Mouse (Mus musculus): ENCODE results near the gene Mcm2.

The Mcm2 gene

GRCm38 (mm10) chr6:88843781-88844725, 54.5 kb downstream of the Mcm2 start:
- DNase-seq: no peak

DNA sequence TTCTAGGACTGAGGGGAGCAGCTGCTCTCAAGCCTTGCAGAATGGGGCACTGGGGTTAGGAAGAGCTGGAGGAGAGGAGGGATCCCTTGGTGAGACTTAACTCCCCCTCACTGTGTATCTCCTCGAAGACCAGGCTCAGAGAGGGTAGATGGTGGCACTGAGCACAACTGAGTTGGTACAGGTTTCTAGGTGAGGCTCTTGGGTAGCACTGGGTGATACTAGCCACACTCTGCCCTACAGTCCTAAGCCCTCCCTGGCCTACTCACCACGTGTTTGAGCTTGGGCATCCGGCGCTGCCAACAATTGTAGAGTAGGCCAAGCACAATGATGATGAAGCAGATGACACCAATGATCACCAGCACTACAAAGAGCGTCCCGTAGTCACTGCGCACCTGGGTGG, 55.3 kb downstream of the Mcm2 start:
- DNase-seq: no peak

DNA sequence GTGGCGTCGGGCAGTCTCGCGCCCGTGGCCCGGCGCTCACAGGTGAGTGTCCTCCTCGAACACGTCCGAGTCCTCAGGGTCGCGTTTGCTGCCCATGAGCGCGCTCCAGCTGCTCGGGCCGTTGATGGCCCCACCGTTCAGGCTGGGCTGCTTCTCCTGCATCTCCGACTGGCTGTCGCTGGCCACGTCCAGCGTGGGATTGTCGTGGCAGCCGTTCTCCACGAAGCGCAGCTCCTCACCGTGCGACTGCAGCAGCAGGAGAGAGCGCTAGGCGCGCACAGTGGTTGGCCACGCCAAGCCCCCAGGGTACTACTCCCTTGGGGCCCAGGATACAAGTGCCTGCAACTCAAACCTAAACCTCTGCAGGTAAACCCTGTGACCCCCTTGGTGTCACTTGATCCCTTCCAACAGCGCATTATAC, 55.8 kb downstream of the Mcm2 start:
- no peak for DNase-seq

DNA sequence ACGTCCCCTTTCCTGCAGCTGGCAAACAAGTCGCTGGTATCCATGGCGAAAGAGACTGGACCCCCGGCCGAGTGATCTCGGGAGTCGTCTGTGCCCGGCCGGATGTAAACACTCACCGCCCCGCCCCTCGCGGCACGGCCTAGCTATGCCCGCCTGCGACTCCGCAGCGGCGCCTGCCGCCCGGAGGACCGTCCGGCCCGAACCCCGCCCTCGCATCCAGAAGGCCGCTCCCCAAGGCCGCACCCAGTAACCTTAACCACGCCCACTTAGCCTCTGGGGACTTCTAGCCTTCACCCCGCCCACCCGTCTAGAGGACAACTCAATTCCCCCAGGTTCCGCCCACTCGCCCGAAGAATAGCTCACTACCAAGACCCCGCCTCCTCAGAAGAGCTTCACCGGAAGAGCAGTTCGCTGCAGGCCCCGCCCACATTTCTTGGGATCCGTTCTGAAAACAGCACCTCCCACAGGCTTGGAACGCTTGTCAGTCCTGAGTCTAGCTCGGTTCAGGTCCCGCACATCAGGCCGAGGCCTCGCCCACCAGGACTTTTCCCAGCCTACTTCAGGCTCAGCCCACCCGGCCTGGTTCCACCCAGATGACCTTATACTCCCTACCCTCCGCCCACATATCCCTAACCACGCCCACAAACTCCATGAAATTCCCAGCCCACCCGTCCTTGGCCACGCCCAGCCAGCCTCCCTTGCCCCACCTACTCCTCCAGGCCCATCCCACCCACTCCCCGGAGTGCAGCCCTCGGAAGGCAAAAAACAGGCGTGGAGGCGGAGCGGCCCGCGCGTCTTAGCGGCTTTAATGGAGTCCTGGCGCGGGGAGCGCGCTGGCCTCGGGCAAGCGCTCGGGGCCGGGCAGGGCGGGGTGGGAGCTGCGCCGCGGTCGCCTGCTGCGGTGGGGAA, 56.5 kb downstream of the Mcm2 start, which contains the start of gene Abtb1:
Abtb1 (minus strand) TSS at position 204 of the 909 bp plus-strand sequence.
- DNase-seq: peak; percentile 100

GRCm38 (mm10) chr6:88841514-88841780, 57.1 kb downstream of the Mcm2 start:
- DNase-seq: no peak

- DNase-seq: no peak
Observed at GRCm38 (mm10) chr6:88840791-88841513, 57.6 kb downstream of the Mcm2 start.

GRCm38 (mm10) chr6:88840211-88840610, 58.4 kb downstream of the Mcm2 start:
- DNase-seq: no peak

DNA sequence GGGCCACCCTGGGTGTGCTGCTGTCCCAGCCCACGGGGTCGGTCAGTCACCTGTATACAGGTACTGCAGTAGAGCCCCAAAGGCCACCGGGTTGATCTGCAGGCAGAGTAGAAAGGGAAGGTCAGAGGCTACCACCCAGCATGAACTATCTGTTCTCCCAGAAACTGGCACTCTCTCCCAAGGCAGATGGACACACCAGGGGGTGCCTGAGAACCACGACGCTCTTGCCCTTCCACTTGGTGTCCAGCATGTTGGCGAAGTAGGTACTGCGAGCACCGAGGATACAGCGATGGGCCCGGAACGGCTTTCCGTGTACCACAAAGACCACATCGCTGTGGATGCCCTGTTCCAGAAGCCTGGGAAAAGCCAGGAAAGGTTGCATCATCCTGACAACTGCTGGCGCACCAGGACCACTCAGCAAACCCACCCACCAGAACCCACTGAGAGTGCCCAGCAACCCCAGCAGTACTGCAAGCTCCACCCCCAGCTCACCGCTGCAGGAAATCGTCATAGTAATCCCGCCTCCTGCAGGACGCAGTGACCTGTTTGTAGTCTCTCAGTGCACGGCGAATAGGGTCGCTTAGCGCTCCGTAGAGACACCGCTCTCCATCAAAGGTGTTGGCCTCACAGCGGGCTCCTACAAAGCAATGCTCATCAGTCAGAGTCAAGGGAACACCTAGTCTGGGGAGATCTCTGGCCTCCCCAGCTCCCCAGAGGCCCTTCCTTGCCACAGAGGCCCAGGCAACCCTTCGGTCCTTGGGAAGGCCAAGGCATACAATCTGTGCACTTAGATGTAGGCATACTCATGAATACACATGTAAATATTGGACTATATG, 59.2 kb downstream of the Mcm2 start:
- no peak for DNase-seq

DNA sequence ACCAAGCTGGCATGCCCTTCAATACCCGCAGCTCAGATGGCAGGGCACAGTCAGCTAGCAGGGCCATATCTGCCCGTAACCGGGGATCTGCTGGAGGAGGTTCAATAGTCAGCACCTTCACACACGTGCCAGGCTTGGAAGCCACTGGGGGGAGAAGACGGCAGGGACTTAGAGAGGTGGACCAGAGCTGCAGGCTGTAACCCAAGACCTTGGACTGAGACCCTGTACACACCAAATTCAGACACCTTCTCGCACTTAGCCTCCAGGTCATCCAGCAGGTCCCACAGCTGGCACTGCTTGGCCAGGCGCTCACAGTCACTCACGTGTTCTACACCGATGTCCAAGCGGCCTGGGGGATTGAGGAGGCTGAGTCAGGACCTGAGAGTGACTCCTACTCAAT, 60.0 kb downstream of the Mcm2 start:
- DNase-seq: no peak

DNA sequence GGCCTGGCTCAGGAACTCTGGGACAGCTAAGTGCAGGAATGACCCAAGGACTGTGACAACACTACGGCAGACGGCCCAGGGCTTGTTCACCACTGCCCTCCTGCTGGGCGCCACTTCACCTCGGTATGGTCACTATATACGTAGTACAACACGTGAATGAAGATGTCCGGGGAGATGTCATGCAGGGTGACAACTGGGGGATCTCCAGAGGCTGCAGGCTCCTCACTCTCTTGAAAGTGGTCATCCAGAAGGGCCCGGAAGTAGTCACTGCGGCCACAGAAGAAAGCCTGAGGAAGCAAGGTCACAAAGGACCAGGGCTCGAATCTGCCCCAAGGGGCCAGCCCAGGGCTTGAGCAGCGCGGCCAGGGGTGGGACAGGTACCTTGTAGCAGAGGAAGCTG, 60.6 kb downstream of the Mcm2 start:
- no peak for DNase-seq

DNA sequence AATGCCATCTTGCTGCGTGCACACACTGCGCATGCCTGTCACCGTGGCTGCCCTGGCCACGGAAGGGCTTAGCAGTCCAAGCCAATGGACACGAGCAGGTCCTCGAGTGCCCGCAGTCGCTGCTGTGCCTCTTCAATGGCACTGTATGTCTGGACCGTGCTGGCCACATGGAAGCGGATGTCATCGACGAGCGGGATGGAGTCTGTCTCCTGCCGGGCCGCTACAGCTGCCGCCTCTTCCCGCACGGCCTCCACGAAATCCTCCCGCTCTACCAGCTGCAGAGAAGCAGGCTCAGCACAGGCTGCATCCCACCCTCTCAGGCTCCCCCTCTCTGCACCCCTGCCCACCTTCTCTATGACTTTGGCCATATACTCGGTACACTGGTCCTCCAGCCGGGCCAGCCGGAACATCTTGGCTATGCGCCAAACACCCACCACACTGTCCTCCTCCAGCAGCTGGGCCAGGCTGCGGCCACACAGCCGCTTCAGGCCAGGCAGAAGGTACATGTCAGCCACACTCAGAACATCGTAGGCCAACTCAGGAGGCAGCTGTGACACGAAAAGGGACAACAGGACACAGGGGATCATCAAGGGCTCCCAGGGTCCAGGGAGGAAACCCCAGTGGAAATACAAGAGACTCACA, 62.3 kb downstream of the Mcm2 start:
- peak; percentile 41 for DNase-seq

- DNase-seq: no peak
Observed at GRCm38 (mm10) chr6:88835047-88835446, 63.5 kb downstream of the Mcm2 start.

Measured in kidney, postnatal 10 days (tissue).